Mouse (Mus musculus) B cell, adult 2 months (primary cell): ENCODE measurements around the gene Gm6121.
"Not testable (repeated sequence)": the region's sequence is repeated elsewhere in the genome, so short reads cannot be mapped to it uniquely, and the experiment has no call there.

Experiments used
- DNase-seq, 2 experiments: peaks; one replicate each; pipeline ENCODE4 v3.0.0; 2022

The Gm6121 gene

DNA sequence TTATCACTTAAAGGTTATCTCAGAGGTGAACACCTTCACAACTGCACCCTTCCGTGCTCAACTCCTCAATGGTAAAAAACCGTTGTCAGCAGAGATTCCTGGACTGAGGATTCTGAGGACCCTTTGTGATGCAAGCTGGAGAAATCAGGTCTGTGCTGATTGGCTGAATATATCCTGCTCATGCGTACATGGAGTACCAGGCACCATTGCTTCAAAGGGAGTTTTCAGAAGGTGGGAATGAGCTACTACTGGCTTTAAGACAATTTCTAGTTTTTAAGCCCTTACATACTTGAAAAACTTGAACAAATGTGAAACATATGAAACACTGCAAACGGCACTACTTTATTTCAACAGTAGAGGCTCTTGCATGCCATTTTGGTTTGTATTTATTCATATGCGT, at the start of gene Gm6121:
TSS of gene Gm6121 (minus strand) at position 101 of the 400 bp plus-strand sequence.
- not testable (repeated sequence) for DNase-seq
